ENCODE assay signal across 1 mouse cellular context in genomic region chr12:5344457-5344856, GRCm38 (mm10). TPM values are rescaled to one million over a fixed set of nuclear protein-coding genes. Genes with fewer than 3 reads are reported as not detected.
"Had no signal": no experiment of that assay in that cellular context is flagged by ENCODE, and none has a peak within 500 bp of the region (broad histone marks: within the 10 kb centered on the region; RNA-seq: fewer than 3 reads in every experiment).

No protein-coding gene starts in this region.

RNA-seq across cellular contexts. Expression of gene Klhl29, which starts 31.0 kb away (rescaled TPM):
- polyA plus RNA-seq: macrophage had no signal
